Mouse (Mus musculus) small intestine, adult 2 months (tissue): Measurements from ENCODE around the gene Ric8a.

Source experiments
- CTCF ChIP-seq: fragments of 200-500 bp; IDR thresholded peaks from 2 replicates; pipeline ENCODE4 v1.5.1; 2012; ENCODE audit warnings: low read depth, mild to moderate bottlenecking, control low read depth, inconsistent platforms, low read length, moderate library complexity, mixed read lengths; ENCODE audit not compliant: insufficient replicate concordance, insufficient read length; ENCODE audit errors: extremely low read depth
- POLR2A ChIP-seq: fragments of 200-500 bp; IDR thresholded peaks from 2 replicates; pipeline ENCODE4 v1.6.1; 2012; ENCODE audit warnings: low read depth, mild to moderate bottlenecking, control low read depth, inconsistent platforms, low read length, moderate library complexity

DNA sequence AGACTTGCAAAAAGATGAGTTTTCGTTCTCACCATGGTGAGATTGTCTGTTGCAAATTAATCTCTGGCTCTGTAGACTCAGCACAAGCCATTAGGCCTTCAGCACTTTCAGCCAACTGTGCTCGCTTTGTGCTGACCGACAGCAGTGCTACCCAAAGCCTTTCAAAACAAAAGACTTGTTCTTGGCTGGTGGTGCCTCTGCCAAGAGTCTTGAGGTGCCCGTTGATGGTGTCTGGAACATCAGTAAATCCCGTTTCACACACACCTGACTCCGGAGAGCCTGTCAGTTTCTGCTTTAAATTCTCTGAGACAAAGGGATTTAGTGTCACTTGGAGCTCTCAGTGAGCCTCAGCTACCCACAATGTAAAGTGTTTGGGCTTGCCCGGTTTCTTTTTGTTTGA, 37.3 kb downstream of the Ric8a start:
- no peak for TF ChIP-seq POLR2A
- TF ChIP-seq CTCF, result no peak
